9 mouse cellular contexts compared by ENCODE assay signal in the genomic region with DNA sequence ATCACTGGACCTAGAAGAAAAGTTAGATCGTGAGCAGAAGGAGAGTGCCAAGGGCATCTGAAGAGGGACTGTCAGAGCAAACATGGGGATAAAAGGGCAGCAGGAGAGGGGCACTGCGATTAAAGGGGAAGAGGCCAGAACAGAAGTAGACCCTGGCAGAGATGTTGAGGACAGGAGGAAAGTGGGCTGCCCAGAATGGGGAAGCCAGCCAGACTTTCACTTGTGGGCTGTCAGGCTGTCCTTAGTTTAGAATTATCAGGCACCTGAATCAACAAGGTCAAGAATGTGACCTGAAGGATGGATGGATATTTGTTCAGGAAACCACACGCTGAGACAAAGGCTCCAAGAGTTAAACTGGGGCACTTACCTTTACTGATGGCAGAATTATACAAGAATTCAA.
DNase-seq lines count a peak whose midpoint lies in the region; ATAC-seq and TF ChIP-seq lines count a peak whose summit lies in the region.
"Had no signal": no experiment of that assay in that cellular context is flagged by ENCODE, and none has a peak within 500 bp of the region (broad histone marks: within the 10 kb centered on the region; RNA-seq: fewer than 3 reads in every experiment).

No protein-coding gene starts in this region.

- 17% methylated on average over 3 of the region's 3 CpGs for WGBS in heart, embryonic 10.5 days
- WGBS in midbrain, embryonic 10.5 days: 4% methylated on average over 3 of the region's 3 CpGs
- 5% methylated on average over 3 of the region's 3 CpGs for WGBS in midbrain, embryonic 14.5 days
- 15% methylated on average over 3 of the region's 3 CpGs for WGBS in heart, embryonic 16.5 days

- no peak for ATAC-seq in midbrain, embryonic 14.5 days (ENCODE audit: low FRiP score, low TSS enrichment)
- ATAC-seq in heart, embryonic 16.5 days (replicated peaks; ENCODE audit: extremely low read depth, insufficient read depth, low FRiP score): no peak

- no peaks in the 10 kb centered on the region for H3K36me3 ChIP-seq in heart, embryonic 10.5 days
- 0 out of 2 replicates have a peak, but pooled peaks cover 8% of the 10 kb centered on the region for H3K36me3 ChIP-seq in midbrain, embryonic 10.5 days
- H3K36me3 ChIP-seq in midbrain, embryonic 14.5 days (ENCODE audit: control insufficient read depth, insufficient read depth, low read length): no peaks in the 10 kb centered on the region
- no peaks in the 10 kb centered on the region for H3K36me3 ChIP-seq in heart, embryonic 16.5 days (ENCODE audit: control insufficient read depth, insufficient read depth)
- no peaks in the 10 kb centered on the region for H3K36me3 ChIP-seq in myocyte (ENCODE audit: control insufficient read depth, insufficient read depth)

- intact Hi-C loops in heart, postnatal 10 days (cut with DNase I): no loop called here

- H3K27me3 ChIP-seq in heart, embryonic 10.5 days (ENCODE audit: insufficient read depth, poor library complexity, severe bottlenecking): no peaks in the 10 kb centered on the region
- no peaks in the 10 kb centered on the region for H3K27me3 ChIP-seq in midbrain, embryonic 10.5 days (ENCODE audit: low read depth, poor library complexity, severe bottlenecking)
- no peaks in the 10 kb centered on the region for H3K27me3 ChIP-seq in midbrain, embryonic 14.5 days (ENCODE audit: control insufficient read depth, insufficient read depth, low read length)
- H3K27me3 ChIP-seq in heart, embryonic 16.5 days (ENCODE audit: control insufficient read depth, insufficient read depth, low read length): no peaks in the 10 kb centered on the region
- H3K27me3 ChIP-seq in myocyte (ENCODE audit: control insufficient read depth, insufficient read depth, insufficient read length): no peaks in the 10 kb centered on the region

- H3ac ChIP-seq in myocyte (ENCODE audit: control insufficient read depth, insufficient read length): no peak overlapping the region

- H3K27ac ChIP-seq in heart, embryonic 10.5 days: peak overlapping the region; percentile 92
- H3K27ac ChIP-seq in midbrain, embryonic 10.5 days (replicated peaks): peak overlapping the region; percentile 90
- no peak overlapping the region for H3K27ac ChIP-seq in midbrain, embryonic 14.5 days (replicated peaks; ENCODE audit: low read depth, low read length)
- H3K27ac ChIP-seq in heart, embryonic 16.5 days (ENCODE audit: low read length): peak overlapping the region; percentile 58

- no peak for DNase-seq in heart, embryonic 10.5 days (ENCODE audit: low spot score)
- DNase-seq in heart, postnatal 10 days: no peak
- no peak for DNase-seq in midbrain, embryonic 10.5 days (ENCODE audit: low spot score)
- no peak for DNase-seq in midbrain, embryonic 14.5 days
- DNase-seq in spleen, postnatal 10 days (ENCODE audit: low spot score in 2 of 2): no peak
- DNase-seq in Muller cell, postnatal 12 days (ENCODE audit: inconsistent ontology term): no peak
- DNase-seq: right cerebral cortex, adult 18-20 months had no signal

- H3K9ac ChIP-seq in midbrain, embryonic 14.5 days (replicated peaks; ENCODE audit: low read length): no peak overlapping the region
- no peak overlapping the region for H3K9ac ChIP-seq in heart, embryonic 16.5 days (ENCODE audit: low read length)

- TF ChIP-seq POLR2A in myocyte (IDR thresholded peaks at IDR 0.05; ENCODE audit: insufficient read length, low read depth): no peak

- no peaks in the 10 kb centered on the region for H3K79me2 ChIP-seq in myocyte (ENCODE audit: control insufficient read depth, insufficient read depth)

- H3K9me3 ChIP-seq in heart, embryonic 10.5 days: no peaks in the 10 kb centered on the region
- no peaks in the 10 kb centered on the region for H3K9me3 ChIP-seq in midbrain, embryonic 10.5 days (replicated peaks)
- no peaks in the 10 kb centered on the region for H3K9me3 ChIP-seq in midbrain, embryonic 14.5 days (ENCODE audit: control insufficient read depth, low read length)
- 0 out of 2 replicates have a peak, but pooled peaks cover 3% of the 10 kb centered on the region for H3K9me3 ChIP-seq in heart, embryonic 16.5 days (replicated peaks; ENCODE audit: control insufficient read depth, low read length)

- no peak overlapping the region for H3K4me2 ChIP-seq in midbrain, embryonic 14.5 days (ENCODE audit: low read length)
- H3K4me2 ChIP-seq in heart, embryonic 16.5 days (ENCODE audit: low read depth, low read length): peak overlapping the region; percentile 21; the same call in 1 of the 2 replicates
- peak overlapping the region; percentile 53 for H3K4me2 ChIP-seq in myocyte (ENCODE audit: low read depth)

- H3K4me1 ChIP-seq in heart, embryonic 10.5 days: peaks cover 20% of the 10 kb centered on the region
- peaks cover 26% of the 10 kb centered on the region for H3K4me1 ChIP-seq in midbrain, embryonic 10.5 days
- peaks cover 8% of the 10 kb centered on the region for H3K4me1 ChIP-seq in midbrain, embryonic 14.5 days (ENCODE audit: control insufficient read depth, insufficient read depth, low read length)
- H3K4me1 ChIP-seq in heart, embryonic 16.5 days (ENCODE audit: control insufficient read depth, insufficient read depth, low read length): peaks cover 13% of the 10 kb centered on the region

- H3K4me3 ChIP-seq in heart, embryonic 10.5 days: peak overlapping the region; percentile 31; the same call in 1 of the 2 replicates
- H3K4me3 ChIP-seq in midbrain, embryonic 10.5 days: peak overlapping the region; percentile 37
- no peak overlapping the region for H3K4me3 ChIP-seq in midbrain, embryonic 14.5 days (replicated peaks; ENCODE audit: low read depth, low read length)
- H3K4me3 ChIP-seq in heart, embryonic 16.5 days (ENCODE audit: low read length): no peak overlapping the region
- H3K4me3 ChIP-seq in myocyte: no peak overlapping the region

TF ChIP-seq in myocyte, 11 proteins besides CTCF, POLR2A, EP300 and RAD21:
- TF ChIP-seq E2F4 (IDR thresholded peaks at IDR 0.05; ENCODE audit: insufficient read depth): no peak
- TF ChIP-seq TCF3 (IDR thresholded peaks at IDR 0.05; ENCODE audit: insufficient read length, low read depth): no peak
- no peak for TF ChIP-seq MYOD1 (IDR thresholded peaks at IDR 0.05; ENCODE audit: control insufficient read depth in 1 of 3, insufficient read length in 2 of 3, low read depth in 2 of 3)
- TF ChIP-seq MAX (IDR thresholded peaks at IDR 0.05; ENCODE audit: low read depth): no peak
- TF ChIP-seq REST (IDR thresholded peaks at IDR 0.05; ENCODE audit: insufficient read depth, insufficient read length): no peak
- TF ChIP-seq POLR2AphosphoS2 (IDR thresholded peaks at IDR 0.05; ENCODE audit: insufficient read length, low read depth): no peak
- TF ChIP-seq MYOG (IDR thresholded peaks at IDR 0.05; ENCODE audit: control insufficient read depth in 1 of 3, insufficient read depth in 1 of 3, insufficient read length in 2 of 3, low read depth in 2 of 3): no peak
- TF ChIP-seq CEBPB (IDR thresholded peaks at IDR 0.05; ENCODE audit: insufficient read depth, poor library complexity, severe bottlenecking): no peak
- TF ChIP-seq SRF (IDR thresholded peaks at IDR 0.05; ENCODE audit: control insufficient read depth, insufficient read length, low read depth): no peak
- no peak for TF ChIP-seq TCF12 (IDR thresholded peaks at IDR 0.05; ENCODE audit: insufficient read depth, poor library complexity, severe bottlenecking)
- no peak for TF ChIP-seq USF1 (IDR thresholded peaks at IDR 0.05; ENCODE audit: low read depth)

Comparison
In these comparisons a context has a peak if more than half of its experiments do, and no peak if none do; other contexts are left out.
1. H3K4me3 ChIP-seq: peak in heart, embryonic 10.5 days (single experiment) and midbrain, embryonic 10.5 days (single experiment); none in midbrain, embryonic 14.5 days (single experiment), heart, embryonic 16.5 days (single experiment) and myocyte (single experiment).